Mouse (Mus musculus): ENCODE data around the gene Stxbp1. TPM values are rescaled to one million over a fixed set of nuclear protein-coding genes. Genes with fewer than 3 reads are reported as not detected.

Stxbp1 gene
- polyA plus RNA-seq, 1 experiment from 2014 or later = 19.6 TPM

DNA sequence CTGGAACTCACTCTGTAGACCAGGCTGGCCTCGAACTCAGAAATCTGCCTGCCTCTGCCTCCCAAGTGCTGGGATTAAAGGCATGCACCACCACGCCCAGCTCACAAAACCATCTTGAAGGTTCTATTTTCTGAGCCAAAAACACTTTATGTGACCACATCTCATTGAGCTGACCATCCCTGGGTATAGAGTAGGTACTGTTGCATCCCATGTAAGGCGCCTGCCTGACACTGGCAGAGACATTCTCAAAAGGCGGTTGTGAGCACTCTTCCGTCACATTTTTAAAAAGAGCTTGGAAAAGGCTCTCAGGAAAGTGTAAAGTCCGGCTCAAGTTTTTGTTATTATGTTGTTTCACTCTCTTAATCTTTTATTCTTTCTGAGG is 90.4 kb downstream of the Stxbp1 start:
- Histone ChIP-seq H3K9ac (replicated peaks; ENCODE audit: low read length) (no peak overlapping the region), H3K4me2 (replicated peaks; ENCODE audit: low read depth, low read length) (peak overlapping the region; percentile 15; the same call in 1 of the 2 replicates), H3K27ac (ENCODE audit: low read length) (no peak overlapping the region), H3K4me3 (ENCODE audit: low read length) (no peak overlapping the region), H3K4me1 (ENCODE audit: insufficient read depth, low read length) (peaks cover 19% of the 10 kb centered on the region), H3K36me3 (ENCODE audit: insufficient read depth, low read length) (peaks cover 25% of the 10 kb centered on the region), H3K27me3 (ENCODE audit: insufficient read depth, low read length) (no peaks in the 10 kb centered on the region), H3K9me3 (ENCODE audit: low read length) (no peaks in the 10 kb centered on the region)
- peak; percentile 33; the same call in 1 of the 2 replicates for ATAC-seq (ENCODE audit: low FRiP score, low TSS enrichment)
- 21% methylated on average over 5 of the region's 6 CpGs for WGBS

DNA sequence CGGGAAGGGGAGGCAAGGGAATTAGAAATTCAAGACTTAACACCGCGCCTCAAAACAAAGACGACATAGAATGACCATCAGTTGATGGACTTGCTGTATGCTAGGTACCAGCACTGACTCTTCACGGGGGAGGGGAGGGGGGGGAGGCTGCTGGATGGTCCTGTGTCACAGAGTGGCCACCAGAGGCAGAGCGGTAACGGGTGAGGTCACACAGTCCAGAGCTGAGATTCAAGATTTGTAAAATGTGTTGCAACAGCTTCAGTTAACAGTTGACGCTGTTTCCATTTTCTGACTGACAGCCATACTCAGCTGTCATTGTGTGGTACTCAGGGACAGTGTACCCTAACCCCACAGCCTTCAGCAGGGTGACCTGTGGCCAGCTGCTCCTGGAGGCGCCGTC is 94.9 kb downstream of the Stxbp1 start:
- 64% methylated on average over 10 of the region's 10 CpGs for WGBS
- H3K27me3 ChIP-seq (ENCODE audit: insufficient read depth, low read length) = no peaks in the 10 kb centered on the region
- no peak overlapping the region for H3K9ac ChIP-seq (replicated peaks; ENCODE audit: low read length)
- no peak overlapping the region for H3K27ac ChIP-seq (ENCODE audit: low read length)
- no peaks in the 10 kb centered on the region for H3K9me3 ChIP-seq (ENCODE audit: low read length)
- H3K4me1 ChIP-seq (ENCODE audit: insufficient read depth, low read length) = peaks cover 15% of the 10 kb centered on the region
- H3K4me2 ChIP-seq (replicated peaks; ENCODE audit: low read depth, low read length) = peak overlapping the region; percentile 63
- no peak for ATAC-seq (ENCODE audit: low FRiP score, low TSS enrichment)
- H3K36me3 ChIP-seq (ENCODE audit: insufficient read depth, low read length) = peaks cover 22% of the 10 kb centered on the region
- peak overlapping the region; percentile 46; the same call in 1 of the 2 replicates for H3K4me3 ChIP-seq (ENCODE audit: low read length)

DNA sequence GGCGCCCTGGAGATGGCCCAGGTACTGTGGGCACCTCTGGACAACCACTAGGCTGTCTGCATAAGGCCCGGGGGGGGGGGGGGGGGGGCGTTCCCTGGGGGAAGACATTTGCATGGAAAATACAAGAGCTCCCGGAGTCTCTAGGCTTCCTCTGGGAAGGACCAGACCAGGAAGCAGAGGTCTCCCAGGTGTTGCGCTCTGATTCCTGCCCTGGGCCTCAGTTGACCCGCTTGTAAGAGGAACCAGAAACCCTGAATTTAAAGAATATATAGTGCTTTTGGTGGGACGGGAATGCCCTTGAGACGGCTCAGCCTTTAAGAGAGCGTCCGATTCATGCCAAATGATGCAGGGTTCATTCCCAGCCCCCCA is 95.4 kb downstream of the Stxbp1 start:
- H3K27me3 ChIP-seq (ENCODE audit: insufficient read depth, low read length) = no peaks in the 10 kb centered on the region
- WGBS = 35% methylated on average over 8 of the region's 10 CpGs
- peak overlapping the region; percentile 46 for H3K4me3 ChIP-seq (ENCODE audit: low read length)
- peak overlapping the region; percentile 63 for H3K4me2 ChIP-seq (replicated peaks; ENCODE audit: low read depth, low read length)
- ATAC-seq (ENCODE audit: low FRiP score, low TSS enrichment) = no peak
- H3K27ac ChIP-seq (ENCODE audit: low read length) = peak overlapping the region; percentile 62
- peaks cover 22% of the 10 kb centered on the region for H3K36me3 ChIP-seq (ENCODE audit: insufficient read depth, low read length)
- peak overlapping the region; percentile 50 for H3K9ac ChIP-seq (replicated peaks; ENCODE audit: low read length)
- peaks cover 13% of the 10 kb centered on the region for H3K4me1 ChIP-seq (ENCODE audit: insufficient read depth, low read length)
- no peaks in the 10 kb centered on the region for H3K9me3 ChIP-seq (ENCODE audit: low read length)

DNA sequence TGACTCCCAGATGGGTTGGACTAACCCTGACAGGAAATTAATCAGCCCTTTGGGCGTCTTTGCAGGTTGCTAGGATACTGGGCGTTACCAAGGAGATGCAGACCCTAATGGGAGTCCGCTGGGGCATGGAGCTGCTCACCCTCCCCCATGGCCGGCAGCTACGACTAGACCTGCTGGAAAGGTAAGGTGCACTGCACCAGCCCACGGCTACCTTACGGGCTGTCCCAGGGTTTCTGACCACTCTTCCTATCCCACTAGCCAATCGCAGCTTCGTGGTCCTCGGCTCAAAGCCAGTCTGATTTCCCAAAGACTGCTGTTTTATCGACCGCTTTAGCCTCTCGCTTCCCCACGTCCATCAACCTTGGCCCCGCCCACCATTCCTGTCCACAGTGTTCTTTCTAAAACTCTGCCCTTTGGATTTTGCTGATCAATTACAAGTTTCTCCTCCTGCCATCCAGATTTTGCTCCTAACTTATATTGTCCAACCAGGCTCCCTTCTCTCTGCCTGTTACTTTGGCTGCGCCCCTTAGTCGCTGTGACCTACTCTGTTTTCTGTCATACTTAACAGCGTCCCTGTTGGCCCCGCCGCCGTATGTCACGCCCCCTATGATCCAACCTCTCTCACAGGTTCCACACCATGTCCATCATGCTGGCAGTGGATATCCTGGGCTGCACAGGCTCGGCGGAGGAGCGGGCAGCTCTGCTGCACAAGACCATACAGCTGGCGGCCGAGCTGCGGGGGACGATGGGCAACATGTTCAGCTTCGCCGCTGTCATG is 96.0 kb downstream of the Stxbp1 start:
- WGBS = 14% methylated on average over 31 of the region's 31 CpGs
- H3K4me3 ChIP-seq (ENCODE audit: low read length) = peak overlapping the region; percentile 46
- no peaks in the 10 kb centered on the region for H3K9me3 ChIP-seq (ENCODE audit: low read length)
- peak overlapping the region; percentile 50 for H3K9ac ChIP-seq (replicated peaks; ENCODE audit: low read length)
- H3K36me3 ChIP-seq (ENCODE audit: insufficient read depth, low read length) = peaks cover 28% of the 10 kb centered on the region
- H3K4me2 ChIP-seq (replicated peaks; ENCODE audit: low read depth, low read length) = peak overlapping the region; percentile 63
- ATAC-seq (ENCODE audit: low FRiP score, low TSS enrichment) = peak; percentile 93
- H3K27ac ChIP-seq (ENCODE audit: low read length) = peak overlapping the region; percentile 62
- H3K4me1 ChIP-seq (ENCODE audit: insufficient read depth, low read length) = peaks cover 13% of the 10 kb centered on the region
- H3K27me3 ChIP-seq (ENCODE audit: insufficient read depth, low read length) = no peaks in the 10 kb centered on the region

DNA sequence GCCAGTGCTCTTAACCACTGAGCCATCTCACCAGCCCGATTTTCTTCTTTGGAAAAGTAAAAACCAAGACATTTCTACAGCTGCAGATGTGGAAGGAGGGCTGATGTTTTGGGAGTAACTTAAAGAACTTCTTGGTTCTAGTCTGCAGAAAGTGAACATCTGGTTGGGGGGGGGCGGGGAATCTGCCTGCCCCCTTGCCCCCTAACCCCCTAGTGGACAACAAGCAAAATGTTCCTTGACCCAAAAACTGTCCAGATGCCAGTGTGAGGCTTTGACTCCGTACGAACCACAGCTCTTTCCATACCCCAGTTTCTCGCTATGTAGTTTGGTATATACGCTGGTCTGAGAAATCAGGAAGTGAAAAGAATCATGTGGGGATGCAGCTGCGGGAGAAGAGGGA is 96.8 kb downstream of the Stxbp1 start:
- Histone ChIP-seq H3K4me3 (ENCODE audit: low read length) (no peak overlapping the region), H3K27ac (ENCODE audit: low read length) (no peak overlapping the region), H3K9ac (replicated peaks; ENCODE audit: low read length) (no peak overlapping the region), H3K36me3 (ENCODE audit: insufficient read depth, low read length) (peaks cover 30% of the 10 kb centered on the region), H3K9me3 (ENCODE audit: low read length) (no peaks in the 10 kb centered on the region), H3K27me3 (ENCODE audit: insufficient read depth, low read length) (no peaks in the 10 kb centered on the region), H3K4me1 (ENCODE audit: insufficient read depth, low read length) (peaks cover 13% of the 10 kb centered on the region), H3K4me2 (replicated peaks; ENCODE audit: low read depth, low read length) (no peak overlapping the region)
- 73% methylated on average over 7 of the region's 7 CpGs for WGBS
- no peak for ATAC-seq (ENCODE audit: low FRiP score, low TSS enrichment)

DNA sequence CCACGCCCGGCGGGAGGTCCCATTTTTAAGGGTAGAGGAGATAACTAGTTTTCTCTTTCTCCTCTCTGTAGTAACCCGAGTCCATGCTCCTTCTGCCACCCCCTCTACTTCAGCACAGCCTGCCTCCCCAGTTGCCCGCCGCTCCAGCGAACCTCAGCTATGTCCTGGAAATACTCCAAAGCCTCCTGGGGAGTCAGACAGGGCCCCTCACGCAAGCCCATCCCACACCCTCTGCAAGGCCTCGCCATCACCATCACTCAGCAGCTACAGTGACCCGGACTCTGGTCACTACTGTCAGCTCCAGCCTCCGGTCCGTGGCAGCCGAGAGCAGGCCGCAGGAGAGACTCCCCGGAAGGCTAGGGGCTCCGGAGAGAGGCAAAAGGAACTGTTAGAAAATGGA is 98.0 kb downstream of the Stxbp1 start:
- no peak overlapping the region for H3K9ac ChIP-seq (replicated peaks; ENCODE audit: low read length)
- 81% methylated on average over 16 of the region's 16 CpGs for WGBS
- peaks cover 20% of the 10 kb centered on the region for H3K36me3 ChIP-seq (ENCODE audit: insufficient read depth, low read length)
- no peak overlapping the region for H3K4me3 ChIP-seq (ENCODE audit: low read length)
- no peak overlapping the region for H3K4me2 ChIP-seq (replicated peaks; ENCODE audit: low read depth, low read length)
- no peaks in the 10 kb centered on the region for H3K27me3 ChIP-seq (ENCODE audit: insufficient read depth, low read length)
- no peak overlapping the region for H3K27ac ChIP-seq (ENCODE audit: low read length)
- no peaks in the 10 kb centered on the region for H3K9me3 ChIP-seq (ENCODE audit: low read length)
- no peak for ATAC-seq (ENCODE audit: low FRiP score, low TSS enrichment)
- peaks cover 13% of the 10 kb centered on the region for H3K4me1 ChIP-seq (ENCODE audit: insufficient read depth, low read length)

DNA sequence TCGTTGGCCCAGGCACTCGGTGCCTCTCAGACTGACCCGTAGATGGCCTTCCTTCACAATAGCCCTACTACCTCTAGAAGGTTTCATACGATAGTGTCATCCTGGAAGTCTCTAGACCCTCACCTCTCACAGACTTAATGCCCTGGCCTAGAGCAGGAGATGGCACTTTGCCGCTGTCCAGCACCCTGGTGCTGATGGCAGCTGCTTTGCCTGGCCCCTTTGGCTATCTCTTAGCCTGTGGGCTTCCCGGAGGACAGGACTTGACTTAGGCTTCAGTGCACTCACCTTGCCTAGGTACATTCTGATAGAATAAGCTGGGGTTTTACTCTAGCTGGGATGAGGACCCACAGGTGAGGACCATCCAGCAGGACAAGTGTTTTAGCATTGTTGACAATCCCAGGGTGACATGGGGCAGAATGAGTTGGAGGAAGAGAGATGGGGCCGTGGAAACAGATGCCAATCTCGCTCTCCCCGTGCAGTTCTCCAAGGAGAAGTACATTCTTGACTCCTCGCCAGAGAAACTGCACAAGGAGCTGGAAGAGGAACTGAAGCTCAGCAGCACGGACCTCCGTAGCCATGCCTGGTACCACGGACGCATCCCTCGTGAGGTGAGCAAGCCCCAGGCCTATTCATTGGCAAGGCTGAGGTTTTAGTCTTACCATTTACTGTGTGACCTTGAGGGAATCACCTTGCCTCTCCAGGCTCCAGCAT is 102.6 kb downstream of the Stxbp1 start:
- peaks cover 20% of the 10 kb centered on the region for H3K27me3 ChIP-seq (ENCODE audit: insufficient read depth, low read length)
- ATAC-seq (ENCODE audit: low FRiP score, low TSS enrichment) = no peak
- H3K4me2 ChIP-seq (replicated peaks; ENCODE audit: low read depth, low read length) = no peak overlapping the region
- peaks cover 14% of the 10 kb centered on the region for H3K36me3 ChIP-seq (ENCODE audit: insufficient read depth, low read length)
- 70% methylated on average over 15 of the region's 15 CpGs for WGBS
- no peak overlapping the region for H3K27ac ChIP-seq (ENCODE audit: low read length)
- H3K9me3 ChIP-seq (ENCODE audit: low read length) = no peaks in the 10 kb centered on the region
- H3K4me1 ChIP-seq (ENCODE audit: insufficient read depth, low read length) = peaks cover 14% of the 10 kb centered on the region
- no peak overlapping the region for H3K4me3 ChIP-seq (ENCODE audit: low read length)
- H3K9ac ChIP-seq (replicated peaks; ENCODE audit: low read length) = no peak overlapping the region

DNA sequence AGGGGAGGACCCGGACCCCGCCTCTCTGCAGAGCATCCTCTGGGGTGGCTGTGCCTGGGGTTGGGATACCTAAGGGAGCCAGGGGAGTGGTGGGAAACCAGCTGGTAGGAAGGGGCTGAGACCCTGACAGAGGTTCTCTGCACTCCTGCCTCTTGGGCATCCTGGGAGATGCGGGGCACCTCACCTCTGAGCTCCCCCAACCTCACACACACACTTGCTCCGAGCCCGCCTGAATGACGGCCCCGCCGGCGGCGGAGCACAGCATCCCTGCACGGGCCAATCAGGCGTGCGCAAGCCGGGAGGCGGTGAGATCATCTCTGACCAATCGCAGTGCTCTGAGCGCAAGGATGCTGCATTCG is 104.9 kb downstream of the Stxbp1 start:
- Histone ChIP-seq H3K9ac (replicated peaks; ENCODE audit: low read length) (no peak overlapping the region), H3K27me3 (ENCODE audit: insufficient read depth, low read length) (peaks cover 20% of the 10 kb centered on the region), H3K9me3 (ENCODE audit: low read length) (no peaks in the 10 kb centered on the region), H3K36me3 (ENCODE audit: insufficient read depth, low read length) (peaks cover 8% of the 10 kb centered on the region; the same call in 1 of the 2 replicates), H3K4me1 (ENCODE audit: insufficient read depth, low read length) (peaks cover 14% of the 10 kb centered on the region), H3K4me2 (replicated peaks; ENCODE audit: low read depth, low read length) (0 out of 2 replicates have a peak overlapping the region, but pooled peaks have one; percentile 77), H3K4me3 (ENCODE audit: low read length) (peak overlapping the region; percentile 46; the same call in 1 of the 2 replicates), H3K27ac (ENCODE audit: low read length) (no peak overlapping the region)
- 0 out of 2 replicates have a peak, but pooled peaks have one; percentile 12 for ATAC-seq (ENCODE audit: low FRiP score, low TSS enrichment)
- 14% methylated on average over 18 of the region's 18 CpGs for WGBS

DNA sequence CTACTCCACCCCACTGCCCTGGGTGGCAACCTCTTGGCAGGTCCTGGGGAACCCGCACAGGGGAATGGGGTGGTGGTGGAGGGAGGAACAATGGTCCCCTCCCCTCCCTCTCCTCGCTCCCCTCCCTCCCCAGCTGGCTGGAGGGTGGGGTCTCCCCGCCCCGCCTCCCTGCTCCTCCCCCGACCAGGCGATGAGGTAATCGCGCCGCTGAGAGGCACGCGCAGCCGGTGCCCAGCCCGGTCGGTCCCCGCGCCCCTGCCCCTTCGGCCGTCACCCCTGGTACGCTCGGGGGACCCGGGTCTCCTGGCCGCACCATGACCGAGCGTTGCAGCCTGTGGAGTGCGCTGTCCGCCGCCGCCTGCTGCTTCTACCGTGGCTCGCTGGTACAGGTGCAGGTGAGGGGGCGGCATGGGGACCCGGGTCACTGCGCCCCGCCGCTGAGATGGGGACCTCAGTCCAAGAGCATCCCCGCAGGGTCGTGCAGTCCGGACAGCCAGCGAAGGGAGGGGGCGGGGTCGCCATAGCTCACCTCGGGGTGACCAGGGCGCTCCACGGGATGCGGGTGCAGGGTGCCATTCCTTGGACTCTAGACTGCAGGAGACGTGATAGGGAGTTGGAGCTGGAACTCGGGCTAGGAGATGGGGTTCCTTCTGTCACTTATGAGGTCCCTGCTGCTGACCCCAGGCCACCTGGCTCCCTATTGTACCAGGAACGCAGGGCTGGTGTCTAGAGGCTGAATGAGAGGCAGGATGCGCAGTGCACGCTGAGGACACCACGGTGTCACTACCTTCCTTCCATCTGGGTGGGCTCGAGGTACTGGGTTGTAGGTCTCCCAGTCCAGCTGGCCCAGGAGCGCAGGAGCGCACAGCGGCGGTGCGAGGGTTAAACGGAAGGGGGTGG is 105.5 kb downstream of the Stxbp1 start:
- peaks cover 20% of the 10 kb centered on the region for H3K27me3 ChIP-seq (ENCODE audit: insufficient read depth, low read length)
- no peak overlapping the region for H3K27ac ChIP-seq (ENCODE audit: low read length)
- H3K9me3 ChIP-seq (ENCODE audit: low read length) = no peaks in the 10 kb centered on the region
- peaks cover 6% of the 10 kb centered on the region; the same call in 1 of the 2 replicates for H3K36me3 ChIP-seq (ENCODE audit: insufficient read depth, low read length)
- 4% methylated on average over 51 of the region's 58 CpGs for WGBS
- peaks cover 14% of the 10 kb centered on the region for H3K4me1 ChIP-seq (ENCODE audit: insufficient read depth, low read length)
- H3K4me2 ChIP-seq (replicated peaks; ENCODE audit: low read depth, low read length) = peak overlapping the region; percentile 77
- ATAC-seq (ENCODE audit: low FRiP score, low TSS enrichment) = peak; percentile 43
- H3K9ac ChIP-seq (replicated peaks; ENCODE audit: low read length) = peak overlapping the region; percentile 31; the same call in 1 of the 2 replicates
- peak overlapping the region; percentile 46 for H3K4me3 ChIP-seq (ENCODE audit: low read length)

Measured in kidney, embryonic 16.5 days (tissue).